Mouse (Mus musculus) C3H10T1/2 (cell line): ENCODE measurements around the gene Olfr1175-ps. TPM values are rescaled to one million over a fixed set of nuclear protein-coding genes. Genes with fewer than 3 reads are reported as not detected.

Experiments
- polyA plus RNA-seq, 2 experiments: library from polyadenylated mRNA; unstranded; fragments of >200 nt; fragmentation: generic; extraction: Trizol; gene quantifications; one replicate each; pipeline ENCODE4 v1.2.1; 2012; ENCODE audit warnings: missing spikeins in 2 of 2

Gene Olfr1175-ps
- not detected for polyA plus RNA-seq

GRCm38 (mm10) chr2:88327115-88327514 lies at the start of gene Olfr1175-ps:
Gene Olfr1175-ps, minus strand, starts transcription at chr2:88327215.

GRCm38 (mm10) chr2:88346392-88346791 lies 19.4 kb upstream of the Olfr1175-ps start, which contains the start of gene Olfr1177-ps:
Gene Olfr1177-ps, minus strand, starts transcription at chr2:88346492.

GRCm38 (mm10) chr2:88336421-88336820 lies 9.4 kb upstream of the Olfr1175-ps start, which contains the start of gene Olfr1176:
Gene Olfr1176, plus strand, starts transcription at chr2:88336721.

GRCm38 (mm10) chr2:88315035-88315434 lies 12.0 kb downstream of the Olfr1175-ps start, which contains the start of gene Olfr1174-ps:
Gene Olfr1174-ps, minus strand, starts transcription at chr2:88315135.

GRCm38 (mm10) chr2:88279775-88280174 lies 47.2 kb downstream of the Olfr1175-ps start, which contains the start of gene Olfr1173:
Gene Olfr1173, minus strand, starts transcription at chr2:88279875.

Other genes starting within 250 kb of the Olfr1175-ps start
- gene Olfr1164, start 233.2 kb downstream of the Olfr1175-ps start, polyA plus RNA-seq = not detected
- gene Olfr1166, start 198.9 kb downstream of the Olfr1175-ps start, polyA plus RNA-seq = not detected
- not detected for gene Olfr1167, start 172.0 kb downstream of the Olfr1175-ps start, polyA plus RNA-seq
- gene Olfr1168, start 145.3 kb downstream of the Olfr1175-ps start, polyA plus RNA-seq = not detected
- not detected for gene Olfr1170, start 98.9 kb downstream of the Olfr1175-ps start, polyA plus RNA-seq
- not detected for gene Olfr1173, start 47.3 kb downstream of the Olfr1175-ps start, polyA plus RNA-seq
- not detected for gene Olfr1174-ps, start 12.1 kb downstream of the Olfr1175-ps start, polyA plus RNA-seq
- gene Olfr1176, start 9.5 kb upstream of the Olfr1175-ps start, polyA plus RNA-seq = not detected
- not detected for gene Olfr1177-ps, start 19.3 kb upstream of the Olfr1175-ps start, polyA plus RNA-seq
- gene Olfr1178, start 59.8 kb upstream of the Olfr1175-ps start, polyA plus RNA-seq = not detected
- gene Olfr1179, start 79.2 kb upstream of the Olfr1175-ps start, polyA plus RNA-seq = not detected
- gene Olfr1180, start 91.9 kb upstream of the Olfr1175-ps start, polyA plus RNA-seq = not detected
- not detected for gene Olfr1181, start 99.0 kb upstream of the Olfr1175-ps start, polyA plus RNA-seq
- not detected for gene Gm13757, start 121.9 kb upstream of the Olfr1175-ps start, polyA plus RNA-seq
- gene Olfr1183, start 127.7 kb upstream of the Olfr1175-ps start, polyA plus RNA-seq = not detected
- not detected for gene Olfr1184, start 156.4 kb upstream of the Olfr1175-ps start, polyA plus RNA-seq
- not detected for gene Olfr1185-ps1, start 166.1 kb upstream of the Olfr1175-ps start, polyA plus RNA-seq
- not detected for gene Olfr1186, start 191.3 kb upstream of the Olfr1175-ps start, polyA plus RNA-seq
- gene Olfr1188, start 229.7 kb upstream of the Olfr1175-ps start, polyA plus RNA-seq = not detected